Mouse (Mus musculus): ENCODE data around the gene Nppb.

- TF ChIP-seq GATA1 (IDR thresholded peaks at IDR 0.05; ENCODE audit: low read length) (no peak), TAL1 (IDR thresholded peaks at IDR 0.05; ENCODE audit: low read length) (no peak)
Observed at GRCm38 (mm10) chr4:148001013-148001789, 15.6 kb downstream of the Nppb start.

Data from erythroblast, embryonic 14.5 days (primary cell).